Comparison of ENCODE assay signal across 18 mouse cellular contexts in the genomic region with DNA sequence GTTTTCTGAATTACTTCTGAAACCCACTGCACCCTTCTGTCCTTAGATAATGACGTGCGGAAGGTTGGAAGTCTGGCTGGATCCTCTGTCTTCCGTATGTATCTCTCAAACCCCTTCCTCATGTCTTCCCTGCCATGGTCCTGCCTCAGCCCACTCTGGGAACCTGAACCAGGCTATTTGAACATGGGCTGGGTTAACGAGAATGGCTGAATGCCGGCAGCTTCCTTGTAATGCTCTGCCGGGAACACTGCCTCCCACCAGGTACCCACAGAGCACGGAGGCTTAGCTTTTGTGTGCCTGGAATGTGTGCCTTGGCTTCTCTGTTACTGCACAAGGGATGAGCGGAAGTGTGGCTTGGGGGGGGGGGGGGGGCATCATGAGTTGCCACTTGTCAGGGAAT. TPM values are rescaled to one million over a fixed set of nuclear protein-coding genes. Genes with fewer than 3 reads are reported as not detected.
A peak's percentile ranks its signal among the peaks of the same experiment; 100 is the strongest.
DNase-seq lines count a peak whose midpoint lies in the region; TF ChIP-seq lines count a peak whose summit lies in the region.
"Had no signal": no experiment of that assay in that cellular context is flagged by ENCODE, and none has a peak within 500 bp of the region (broad histone marks: within the 10 kb centered on the region; RNA-seq: fewer than 3 reads in every experiment).

No protein-coding gene starts in this region.

- in situ Hi-C loops in ES-E14 (cut with MboI; ENCODE audit: low sequenced_read_pairs in 2 of 2, unreplicated experiment in 2 of 2): no loop called here

- TF ChIP-seq POLR2A in cerebellum, adult 2 months (IDR thresholded peaks at IDR 0.05; ENCODE audit: borderline replicate concordance, insufficient read depth, low read length): no peak

- H3K9me3 ChIP-seq in ES-E14 (ENCODE audit: control insufficient read depth, insufficient read depth, low read depth, low read length): no peaks in the 10 kb centered on the region
- H3K9me3 ChIP-seq: forebrain, embryonic 10.5 days; forebrain, embryonic 13.5 days; heart, embryonic 10.5 days; heart, embryonic 13.5 days; hindbrain, embryonic 12.5 days; hindbrain, embryonic 15.5 days had no signal

- no peak for TF ChIP-seq CTCF in cerebellum, adult 2 months (IDR thresholded peaks at IDR 0.05; ENCODE audit: borderline replicate concordance, insufficient read depth, low read depth, low read length)
- no peak for TF ChIP-seq CTCF in layer of hippocampus, adult 2 months (conservative IDR thresholded peaks at IDR 0.05)

- no peak for DNase-seq in cerebellum, adult 2 months
- no peak for DNase-seq in cerebellum, adult 8-10 months
- DNase-seq in layer of hippocampus, adult 2 months (ENCODE audit: low spot score in 2 of 2): no peak
- no peak for DNase-seq in layer of hippocampus, postnatal 10 days (ENCODE audit: low spot score in 2 of 2)
- DNase-seq in ES-E14 (ENCODE audit: low read depth, low spot score): peak; percentile 39
- DNase-seq in kidney, adult 18-20 months: no peak
- no peak for DNase-seq in right cerebral cortex, postnatal 14 days
- DNase-seq: adrenal gland, adult 2 months; adrenal gland, postnatal 14 days; gastrocnemius, postnatal 25 days; heart, adult 2 months had no signal

- 40% methylated on average over 8 of the region's 8 CpGs for WGBS in cerebellum, adult 2 months

- no peaks in the 10 kb centered on the region for H3K36me3 ChIP-seq in ES-E14 (ENCODE audit: control insufficient read depth, insufficient read depth, low read length, poor library complexity, severe bottlenecking)
- H3K36me3 ChIP-seq: forebrain, embryonic 10.5 days; heart, embryonic 10.5 days; heart, embryonic 13.5 days; hindbrain, embryonic 12.5 days had no signal

- peak overlapping the region; percentile 62 for H3K27ac ChIP-seq in cerebellum, adult 2 months (ENCODE audit: insufficient read depth, low read length)
- H3K27ac ChIP-seq in layer of hippocampus, adult 2 months: peak overlapping the region; percentile 32; the same call in 1 of the 2 replicates
- H3K27ac ChIP-seq in ES-E14 (ENCODE audit: insufficient read depth, low read depth, low read length, poor library complexity, severe bottlenecking): no peak overlapping the region; the same call in 1 of the 2 replicates
- H3K27ac ChIP-seq: forebrain, embryonic 10.5 days; forebrain, embryonic 13.5 days; heart, adult 2 months; heart, embryonic 10.5 days; heart, embryonic 13.5 days; hindbrain, embryonic 12.5 days; hindbrain, embryonic 15.5 days had no signal

- H3K9ac ChIP-seq in ES-E14 (ENCODE audit: insufficient read depth, low read depth, low read length, poor library complexity, severe bottlenecking): no peak overlapping the region
- H3K9ac ChIP-seq: forebrain, embryonic 13.5 days; heart, embryonic 13.5 days; hindbrain, embryonic 12.5 days; hindbrain, embryonic 15.5 days had no signal

- no peak overlapping the region for H3K4me3 ChIP-seq in cerebellum, adult 2 months (replicated peaks; ENCODE audit: insufficient read depth, low read depth, low read length)
- H3K4me3 ChIP-seq in layer of hippocampus, adult 2 months: no peak overlapping the region
- peak overlapping the region in 1 of 2 experiments; percentile 20; a peak in 1 of 4 replicates for H3K4me3 ChIP-seq in ES-E14 (ENCODE audit: insufficient read depth in 1 of 2, low read depth in 1 of 2, low read length in 2 of 2, poor library complexity in 1 of 2, severe bottlenecking in 1 of 2)
- H3K4me3 ChIP-seq: forebrain, embryonic 10.5 days; forebrain, embryonic 13.5 days; heart, adult 2 months; heart, embryonic 10.5 days; heart, embryonic 13.5 days; hindbrain, embryonic 12.5 days; hindbrain, embryonic 15.5 days had no signal

- H3K4me1 ChIP-seq in cerebellum, adult 2 months (ENCODE audit: control insufficient read depth, insufficient read depth, low read length): peaks cover 52% of the 10 kb centered on the region
- peaks cover 6 to 9% of the 10 kb centered on the region in 2 experiments; a peak in 3 of 4 replicates for H3K4me1 ChIP-seq in ES-E14 (ENCODE audit: control insufficient read depth in 2 of 2, insufficient read depth in 2 of 2, low read length in 2 of 2, poor library complexity in 1 of 2)
- H3K4me1 ChIP-seq: forebrain, embryonic 13.5 days; hindbrain, embryonic 15.5 days had no signal

- H3K27me3 ChIP-seq in cerebellum, adult 2 months (ENCODE audit: control insufficient read depth, insufficient read depth, low read length): no peaks in the 10 kb centered on the region
- H3K27me3 ChIP-seq: forebrain, embryonic 13.5 days; heart, embryonic 13.5 days; hindbrain, embryonic 12.5 days; hindbrain, embryonic 15.5 days had no signal

TF ChIP-seq in ES-E14, 5 proteins besides CTCF, POLR2A, EP300 and RAD21:
- no peak for TF ChIP-seq HCFC1 (IDR thresholded peaks at IDR 0.05; ENCODE audit: borderline replicate concordance, insufficient read depth, low read length)
- no peak for TF ChIP-seq ZNF384 (IDR thresholded peaks at IDR 0.05; ENCODE audit: low read depth, low read length)
- TF ChIP-seq CHD2 (IDR thresholded peaks at IDR 0.05; ENCODE audit: low read depth, low read length): no peak
- TF ChIP-seq MAFK (IDR thresholded peaks at IDR 0.05; ENCODE audit: insufficient read depth, low read depth, low read length): no peak
- TF ChIP-seq ZC3H11A (IDR thresholded peaks at IDR 0.05; ENCODE audit: borderline replicate concordance, low read depth, low read length): no peak

RNA-seq across cellular contexts. Expression of a gene that starts 32.1 kb away (rescaled TPM):
- 80.2 and 86.8 TPM in 2 replicates for polyA plus RNA-seq in cerebellum, adult 2 months (2012; rRNA removed)
- 100 to 1,000 TPM; 113 to 115 TPM for total RNA-seq in layer of hippocampus, adult 2 months (2021)
- 10 to 100 TPM; 34.1 to 34.5 TPM for total RNA-seq in layer of hippocampus, postnatal 10 days (2021)
- 2.6 TPM in 2 replicates for total RNA-seq in ES-E14 (2012; rRNA removed)
- total RNA-seq: hematopoietic stem cell, adult 5-6 weeks had no signal

RNA-seq across cellular contexts. Expression of a gene that starts 52.1 kb away (rescaled TPM):
- polyA plus RNA-seq in cerebellum, adult 2 months (2012; rRNA removed): 501 and 528 TPM in 2 replicates
- 100 to 1,000 TPM; 324 to 355 TPM for total RNA-seq in layer of hippocampus, adult 2 months (2021)
- total RNA-seq in layer of hippocampus, postnatal 10 days (2021): 100 to 1,000 TPM; 185 to 197 TPM
- 77.3 and 81.8 TPM in 2 replicates for total RNA-seq in ES-E14 (2012; rRNA removed)
